Mouse (Mus musculus): ENCODE measurements around the gene Slc35c1. TPM values are rescaled to one million over a fixed set of nuclear protein-coding genes. Genes with fewer than 3 reads are reported as not detected.

Gene Slc35c1
- polyA plus RNA-seq, 1 experiment: 18.5 TPM

DNA sequence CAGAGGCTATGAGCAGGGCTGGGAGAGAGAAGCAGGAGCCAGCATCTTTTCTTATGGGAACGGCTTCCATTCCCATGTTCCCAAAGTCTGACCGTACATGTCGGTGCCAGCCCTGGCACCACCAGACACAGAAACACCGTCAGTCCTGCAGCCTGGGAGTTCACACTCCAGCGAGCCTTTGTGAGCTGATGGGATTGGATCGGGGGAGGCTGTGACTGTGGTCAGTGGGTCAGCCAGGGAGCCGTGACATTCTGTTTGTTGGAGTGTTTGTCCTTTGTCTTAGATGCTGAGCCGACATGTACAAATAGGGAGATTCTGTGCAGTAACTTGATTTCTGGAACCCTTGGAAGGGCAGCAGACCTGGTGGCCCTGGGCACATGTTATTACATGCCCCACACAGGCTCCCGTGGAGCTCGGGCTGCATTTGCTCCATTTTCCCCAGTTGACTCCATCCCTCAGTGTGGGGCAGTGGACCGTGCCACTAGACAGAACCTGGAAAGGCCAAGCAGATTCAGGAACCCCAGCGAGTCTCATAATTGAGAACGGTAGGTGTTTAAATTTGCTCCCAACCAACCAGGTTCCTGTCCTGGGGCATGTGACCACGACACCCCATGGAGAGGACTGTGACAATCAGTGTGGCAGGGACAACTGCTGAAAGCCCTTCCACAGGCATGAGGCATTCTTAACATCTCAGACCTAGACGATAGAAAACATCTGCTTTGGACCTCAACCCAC, 33.5 kb upstream of the Slc35c1 start:
- WGBS: 70% methylated on average over 15 of the region's 15 CpGs
- H3K4me3 ChIP-seq (replicated peaks; ENCODE audit: control insufficient read depth, low read depth, low read length): no peak overlapping the region
- H3K27ac ChIP-seq (ENCODE audit: control insufficient read depth, insufficient read depth, low read depth, low read length, poor library complexity): no peak overlapping the region
- peaks cover 3% of the 10 kb centered on the region for H3K4me1 ChIP-seq (ENCODE audit: control insufficient read depth, insufficient read depth, low read length)
- no peak for TF ChIP-seq POLR2A (IDR thresholded peaks at IDR 0.05; ENCODE audit: borderline replicate concordance, control insufficient read depth, low read depth, low read length)
- TF ChIP-seq CTCF (IDR thresholded peaks at IDR 0.05; ENCODE audit: control insufficient read depth, insufficient read depth, low read length): no peak

DNA sequence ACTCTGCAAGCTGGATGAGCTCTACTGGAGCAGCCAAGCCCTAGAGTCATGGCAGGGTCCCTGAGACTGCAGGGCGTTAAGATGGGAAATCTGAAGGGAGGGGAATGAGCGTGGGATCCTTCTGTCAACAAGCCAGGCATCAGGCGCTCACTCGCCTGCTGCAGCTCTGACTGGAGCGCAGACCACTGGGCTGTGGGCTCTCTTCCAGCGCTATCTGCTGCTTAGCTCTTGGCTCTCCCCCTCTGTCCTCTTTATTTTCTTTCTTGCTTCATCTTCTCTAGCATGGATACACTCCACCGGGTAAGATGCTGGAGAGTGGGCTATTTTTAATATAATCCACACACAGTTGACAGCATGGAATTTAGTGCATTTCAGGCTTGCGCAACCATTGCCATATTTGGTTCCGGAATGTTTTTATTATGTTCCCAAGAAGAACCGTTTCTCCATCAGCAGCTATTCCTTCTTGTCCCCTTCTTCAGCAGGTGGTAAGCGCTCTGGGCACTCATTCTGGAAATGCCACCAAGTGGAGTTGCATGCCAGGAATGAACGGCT, 31.7 kb upstream of the Slc35c1 start:
- Histone ChIP-seq H3K4me1 (ENCODE audit: control insufficient read depth, insufficient read depth, low read length) (peaks cover 3% of the 10 kb centered on the region), H3K4me3 (replicated peaks; ENCODE audit: control insufficient read depth, low read depth, low read length) (no peak overlapping the region), H3K27ac (ENCODE audit: control insufficient read depth, insufficient read depth, low read depth, low read length, poor library complexity) (no peak overlapping the region)
- 80% methylated on average over 12 of the region's 12 CpGs for WGBS
- TF ChIP-seq POLR2A (IDR thresholded peaks at IDR 0.05; ENCODE audit: borderline replicate concordance, control insufficient read depth, low read depth, low read length) (no peak), CTCF (IDR thresholded peaks at IDR 0.05; ENCODE audit: control insufficient read depth, insufficient read depth, low read length) (no peak)

DNA sequence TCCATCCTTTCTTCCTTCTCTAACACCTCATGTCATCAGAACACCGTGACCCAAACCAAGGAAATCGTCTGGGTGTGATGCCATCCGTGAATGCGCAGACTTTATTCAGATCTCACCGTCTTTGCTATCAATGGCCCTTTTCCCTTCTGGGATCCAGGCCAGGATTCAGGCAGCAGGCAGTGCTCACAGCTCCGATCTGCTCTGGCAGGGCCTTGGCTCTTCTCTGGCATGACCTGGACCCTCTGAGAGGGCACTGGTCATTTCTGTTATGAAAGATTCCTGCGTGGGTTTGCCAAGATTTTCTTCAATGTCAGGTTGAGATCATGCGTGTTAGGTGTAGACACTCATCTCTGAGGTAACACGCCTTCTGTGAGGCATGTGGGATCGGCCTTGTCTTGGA, 30.2 kb upstream of the Slc35c1 start:
- no peak overlapping the region for H3K4me3 ChIP-seq (replicated peaks; ENCODE audit: control insufficient read depth, low read depth, low read length)
- H3K4me1 ChIP-seq (ENCODE audit: control insufficient read depth, insufficient read depth, low read length): peaks cover 5% of the 10 kb centered on the region
- 81% methylated on average over 10 of the region's 10 CpGs for WGBS
- H3K27ac ChIP-seq (ENCODE audit: control insufficient read depth, insufficient read depth, low read depth, low read length, poor library complexity): no peak overlapping the region
- TF ChIP-seq POLR2A (IDR thresholded peaks at IDR 0.05; ENCODE audit: borderline replicate concordance, control insufficient read depth, low read depth, low read length) (no peak), CTCF (IDR thresholded peaks at IDR 0.05; ENCODE audit: control insufficient read depth, insufficient read depth, low read length) (no peak)

DNA sequence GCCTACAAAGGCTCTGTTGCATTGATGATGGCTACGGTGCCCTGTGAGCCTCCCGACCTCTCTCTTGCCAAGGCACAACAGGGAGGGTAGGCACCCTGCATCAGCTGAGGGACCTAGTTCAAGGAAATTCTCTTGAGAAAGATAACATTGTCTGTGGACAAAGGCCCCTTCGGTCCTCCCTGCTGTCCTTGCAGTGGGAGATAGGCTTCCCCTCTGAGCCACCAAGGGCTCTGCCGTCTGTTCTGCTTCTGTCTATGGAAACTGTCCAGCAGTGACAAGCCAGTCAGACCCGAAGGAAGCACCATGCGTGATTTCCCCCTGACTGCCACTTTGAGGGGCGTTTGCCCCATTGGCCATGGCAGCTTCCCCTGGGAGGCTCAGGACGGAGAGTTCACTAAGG, 27.5 kb upstream of the Slc35c1 start:
- 70% methylated on average over 8 of the region's 8 CpGs for WGBS
- no peak overlapping the region for H3K4me3 ChIP-seq (replicated peaks; ENCODE audit: control insufficient read depth, low read depth, low read length)
- H3K4me1 ChIP-seq (ENCODE audit: control insufficient read depth, insufficient read depth, low read length): peaks cover 4% of the 10 kb centered on the region; the same call in 1 of the 2 replicates
- no peak overlapping the region for H3K27ac ChIP-seq (ENCODE audit: control insufficient read depth, insufficient read depth, low read depth, low read length, poor library complexity)
- TF ChIP-seq CTCF (IDR thresholded peaks at IDR 0.05; ENCODE audit: control insufficient read depth, insufficient read depth, low read length) (no peak), POLR2A (IDR thresholded peaks at IDR 0.05; ENCODE audit: borderline replicate concordance, control insufficient read depth, low read depth, low read length) (no peak)

GRCm38 (mm10) chr2:92486911-92487310, 26.6 kb upstream of the Slc35c1 start:
- Histone ChIP-seq H3K4me1 (ENCODE audit: control insufficient read depth, insufficient read depth, low read length) (peaks cover 4% of the 10 kb centered on the region; the same call in 1 of the 2 replicates), H3K4me3 (replicated peaks; ENCODE audit: control insufficient read depth, low read depth, low read length) (no peak overlapping the region), H3K27ac (ENCODE audit: control insufficient read depth, insufficient read depth, low read depth, low read length, poor library complexity) (no peak overlapping the region)
- no peak for TF ChIP-seq CTCF (IDR thresholded peaks at IDR 0.05; ENCODE audit: control insufficient read depth, insufficient read depth, low read length)
- TF ChIP-seq POLR2A (IDR thresholded peaks at IDR 0.05; ENCODE audit: borderline replicate concordance, control insufficient read depth, low read depth, low read length): no peak
- 51% methylated on average over 2 of the region's 2 CpGs for WGBS

GRCm38 (mm10) chr2:92486403-92486802, 26.1 kb upstream of the Slc35c1 start:
- H3K4me3 ChIP-seq (replicated peaks; ENCODE audit: control insufficient read depth, low read depth, low read length): no peak overlapping the region
- TF ChIP-seq POLR2A (IDR thresholded peaks at IDR 0.05; ENCODE audit: borderline replicate concordance, control insufficient read depth, low read depth, low read length) (no peak), CTCF (IDR thresholded peaks at IDR 0.05; ENCODE audit: control insufficient read depth, insufficient read depth, low read length) (peak; percentile 90)

GRCm38 (mm10) chr2:92485640-92486295, 25.4 kb upstream of the Slc35c1 start:
- Histone ChIP-seq H3K27ac (ENCODE audit: control insufficient read depth, insufficient read depth, low read depth, low read length, poor library complexity) (no peak overlapping the region), H3K4me1 (ENCODE audit: control insufficient read depth, insufficient read depth, low read length) (peaks cover 4% of the 10 kb centered on the region; the same call in 1 of the 2 replicates), H3K4me3 (replicated peaks; ENCODE audit: control insufficient read depth, low read depth, low read length) (peak overlapping the region; percentile 29)
- TF ChIP-seq POLR2A (IDR thresholded peaks at IDR 0.05; ENCODE audit: borderline replicate concordance, control insufficient read depth, low read depth, low read length): no peak
- TF ChIP-seq CTCF (IDR thresholded peaks at IDR 0.05; ENCODE audit: control insufficient read depth, insufficient read depth, low read length): peak; percentile 81
- 9% methylated on average over 15 of the region's 15 CpGs for WGBS

More at GRCm38 (mm10) chr2:92486403-92486802, 26.1 kb upstream of the Slc35c1 start:
- under 1% methylated on average over 11 of the region's 11 CpGs for WGBS
- peaks cover 4% of the 10 kb centered on the region; the same call in 1 of the 2 replicates for H3K4me1 ChIP-seq (ENCODE audit: control insufficient read depth, insufficient read depth, low read length)
- no peak overlapping the region for H3K27ac ChIP-seq (ENCODE audit: control insufficient read depth, insufficient read depth, low read depth, low read length, poor library complexity)

Measured in bone marrow, adult 2 months (tissue).